Mouse (Mus musculus) spleen, adult 2 months (tissue): ENCODE results near the gene Dgcr2.

ENCODE experiments used
- CTCF ChIP-seq: fragments of 200-500 bp; IDR thresholded peaks from 2 replicates; pipeline ENCODE4 v1.5.1; 2011; ENCODE audit warnings: mild to moderate bottlenecking, inconsistent platforms; ENCODE audit not compliant: insufficient read depth, insufficient read length, insufficient replicate concordance; ENCODE audit errors: extremely low read depth
- POLR2A ChIP-seq: fragments of 200-500 bp; IDR thresholded peaks from 2 replicates; pipeline ENCODE4 v1.6.1; 2011; ENCODE audit warnings: low read depth, low read length, inconsistent platforms

GRCm38 (mm10) chr16:17802456-17802838, 95.9 kb downstream of the Dgcr2 start:
- TF ChIP-seq CTCF, result no peak
- no peak for TF ChIP-seq POLR2A
